Mouse (Mus musculus) spleen, adult 2 months (tissue): ENCODE measurements around the gene Cpsf3.

ENCODE experiments used
- CTCF ChIP-seq: fragments of 200-500 bp; IDR thresholded peaks from 2 replicates; pipeline ENCODE4 v1.5.1; 2011; ENCODE audit warnings: mild to moderate bottlenecking, inconsistent platforms; ENCODE audit not compliant: insufficient read depth, insufficient read length, insufficient replicate concordance; ENCODE audit errors: extremely low read depth
- POLR2A ChIP-seq: fragments of 200-500 bp; IDR thresholded peaks from 2 replicates; pipeline ENCODE4 v1.6.1; 2011; ENCODE audit warnings: low read depth, low read length, inconsistent platforms

- TF ChIP-seq CTCF (no peak), POLR2A (no peak)
Measured at GRCm38 (mm10) chr12:21244375-21244960, 40.7 kb upstream of the Cpsf3 start.
